Mouse (Mus musculus) G1E (cell line): ENCODE results near the gene Angptl7. TPM values are rescaled to one million over a fixed set of nuclear protein-coding genes. Genes with fewer than 3 reads are reported as not detected.

Experiments used
- ATAC-seq: 2 replicates; pipeline ENCODE4 v1.8.0; 2016; ENCODE audit warnings: mild to moderate bottlenecking; ENCODE audit not compliant: insufficient number of reproducible peaks, poor library complexity, low FRiP score, severe bottlenecking; ENCODE audit errors: extremely low read depth
- DNase-seq: peaks from one replicate; pipeline ENCODE4 v3.0.0; 2012; ENCODE audit warnings: low spot score
- H3K27me3 ChIP-seq: 2 replicates; pipeline ENCODE4 v1.6.1; 2012; ENCODE audit warnings: mild to moderate bottlenecking, low read length, inconsistent platforms; ENCODE audit not compliant: insufficient read depth
- H3K36me3 ChIP-seq: replicated peaks from 2 replicates; pipeline ENCODE3; 2012; ENCODE audit warnings: mild to moderate bottlenecking, inconsistent platforms
- H3K4me1 ChIP-seq: 2 replicates; pipeline ENCODE4 v1.6.1; 2012; ENCODE audit warnings: low read depth, low read length, inconsistent platforms, mixed read lengths; ENCODE audit not compliant: insufficient read depth
- H3K4me3 ChIP-seq: 2 replicates; pipeline ENCODE4 v1.5.1; 2012; ENCODE audit warnings: low read depth, mild to moderate bottlenecking, inconsistent platforms, low read length, moderate library complexity, mixed read lengths
- H3K9me3 ChIP-seq: replicated peaks from 2 replicates; pipeline ENCODE4 v1.6.1; 2012; ENCODE audit warnings: inconsistent platforms
- CTCF ChIP-seq: IDR thresholded peaks from 2 replicates; pipeline ENCODE4 v1.5.1; 2012; ENCODE audit warnings: low read depth, low read length, inconsistent platforms, mixed read lengths
- GATA1 ChIP-seq: IDR thresholded peaks from 2 replicates; pipeline ENCODE4 v1.6.1; 2012; ENCODE audit warnings: borderline replicate concordance, low read length, inconsistent platforms, mixed read lengths
- GATA2 ChIP-seq: IDR thresholded peaks from 2 replicates; pipeline ENCODE4 v1.6.1; 2012; ENCODE audit warnings: low read depth, low read length, inconsistent platforms, borderline replicate concordance
- POLR2AphosphoS5 ChIP-seq: IDR thresholded peaks from 2 replicates; pipeline ENCODE4 v1.6.1; 2012; ENCODE audit warnings: low read depth, low read length, inconsistent platforms; ENCODE audit not compliant: insufficient replicate concordance
- TAL1 ChIP-seq: conservative IDR thresholded peaks from 2 replicates; pipeline ENCODE4 v1.6.1; 2012; ENCODE audit warnings: low read depth, low read length, inconsistent platforms, mixed read lengths
- polyA plus RNA-seq: library from polyadenylated mRNA; stranded (reverse); fragments of >175 nt; gene quantifications from 2 replicates; pipeline ENCODE4 v1.2.3, GENCODE M21; 2012
- total RNA-seq, 2 experiments: library from RNA; stranded (forward) in 1 of 2; stranded (reverse) in 1 of 2; fragments of 200-1000 nt in 1 of 2; fragments of >200 nt in 1 of 2; fragmentation: Nextera tagmentation in 1 of 2; gene quantifications; 2 replicates each; pipeline ENCODE4 v1.2.3; 2014 to 2017

Angptl7 gene
- total and polyA plus RNA-seq, 3 experiments = 0.05 TPM; not detected in 2

GRCm38 (mm10) chr4:148460656-148461284 lies 39.5 kb downstream of the Angptl7 start:
- ATAC-seq (no peak), DNase-seq (no peak)
- no peaks in the 10 kb centered on the region for H3K9me3 ChIP-seq
- no peaks in the 10 kb centered on the region for H3K27me3 ChIP-seq
- no peak for TF ChIP-seq GATA1
- no peak for TF ChIP-seq GATA2
- no peak for TF ChIP-seq CTCF
- no peak for TF ChIP-seq POLR2AphosphoS5
- no peak for TF ChIP-seq TAL1
- peaks cover 96% of the 10 kb centered on the region for H3K36me3 ChIP-seq
- no peak overlapping the region for H3K4me3 ChIP-seq
- no peaks in the 10 kb centered on the region for H3K4me1 ChIP-seq

- H3K36me3 ChIP-seq = peaks cover 95% of the 10 kb centered on the region
- TF ChIP-seq CTCF (no peak), GATA2 (no peak), POLR2AphosphoS5 (no peak), GATA1 (no peak), TAL1 (no peak)
- no peak for ATAC-seq
Measured at GRCm38 (mm10) chr4:148455477-148456025, 44.7 kb downstream of the Angptl7 start.

GRCm38 (mm10) chr4:148453707-148454106 lies 46.6 kb downstream of the Angptl7 start:
- Histone ChIP-seq H3K27me3 (no peaks in the 10 kb centered on the region), H3K4me1 (peaks cover 17% of the 10 kb centered on the region), H3K36me3 (peaks cover 86% of the 10 kb centered on the region), H3K9me3 (no peaks in the 10 kb centered on the region), H3K4me3 (no peak overlapping the region)
- TF ChIP-seq GATA2 = no peak
- TF ChIP-seq POLR2AphosphoS5 = no peak
- TF ChIP-seq GATA1 = no peak
- no peak for TF ChIP-seq CTCF
- TF ChIP-seq TAL1 = no peak
- no peak for ATAC-seq
- DNase-seq = no peak

More at GRCm38 (mm10) chr4:148455477-148456025, 44.7 kb downstream of the Angptl7 start:
- no peak overlapping the region for H3K4me3 ChIP-seq
- no peaks in the 10 kb centered on the region for H3K27me3 ChIP-seq
- DNase-seq = no peak
- no peaks in the 10 kb centered on the region for H3K9me3 ChIP-seq
- no peaks in the 10 kb centered on the region; the same call in 1 of the 2 replicates for H3K4me1 ChIP-seq

- ATAC-seq = no peak
- H3K36me3 ChIP-seq = peaks cover 38% of the 10 kb centered on the region
- no peak for TF ChIP-seq POLR2AphosphoS5
- no peak for TF ChIP-seq GATA1
- TF ChIP-seq TAL1 = no peak
- TF ChIP-seq GATA2 = no peak
- H3K4me3 ChIP-seq = peak overlapping the region; percentile 86
- DNase-seq = peak; percentile 58
- peaks cover 28% of the 10 kb centered on the region for H3K4me1 ChIP-seq
- no peaks in the 10 kb centered on the region for H3K27me3 ChIP-seq
- no peaks in the 10 kb centered on the region for H3K9me3 ChIP-seq
Measured at GRCm38 (mm10) chr4:148448853-148449245, 51.4 kb downstream of the Angptl7 start.

- H3K4me3 ChIP-seq = peak within 1 kb of the TSS; percentile 86
- peak; percentile 91 for ATAC-seq
- H3K9me3 ChIP-seq = no peaks in the 10 kb centered on the region
- H3K4me1 ChIP-seq = peaks cover 33% of the 10 kb centered on the region
- TF ChIP-seq TAL1 (no peak), GATA1 (no peak), POLR2AphosphoS5 (no peak), GATA2 (no peak), CTCF (no peak)
- no peaks in the 10 kb centered on the region for H3K27me3 ChIP-seq
- peaks cover 34% of the 10 kb centered on the region for H3K36me3 ChIP-seq
- peak; percentile 99 for DNase-seq
Measured at GRCm38 (mm10) chr4:148448179-148448852, 51.9 kb downstream of the Angptl7 start, which contains the start of gene Mtor. Mtor (plus strand) TSS chr4:148448611.

Other genes with a start within 250 kb of the Angptl7 start
- gene Disp3, start 212.5 kb downstream of the Angptl7 start, total RNA-seq (2014; fragmentation: Nextera tagmentation) = not detected in 2 replicates
- not detected in 2 replicates for gene Disp3, start 212.5 kb downstream of the Angptl7 start, total RNA-seq (2017)
- gene Disp3, start 212.5 kb downstream of the Angptl7 start, polyA plus RNA-seq = 0.01 TPM in 1 of 2 replicates, not detected in the other
- gene Ubiad1, start 55.7 kb downstream of the Angptl7 start, total RNA-seq (2014; fragmentation: Nextera tagmentation) = 35.9 and 42.1 TPM in 2 replicates
- 15.7 and 16.8 TPM in 2 replicates for gene Ubiad1, start 55.7 kb downstream of the Angptl7 start, total RNA-seq (2017)
- 16.3 and 18.1 TPM in 2 replicates for gene Ubiad1, start 55.7 kb downstream of the Angptl7 start, polyA plus RNA-seq
- 35.1 and 41.7 TPM in 2 replicates for gene Mtor, start 51.8 kb downstream of the Angptl7 start, total RNA-seq (2014; fragmentation: Nextera tagmentation)
- gene Mtor, start 51.8 kb downstream of the Angptl7 start, total RNA-seq (2017) = 11.7 and 13.8 TPM in 2 replicates
- 8.9 and 11.3 TPM in 2 replicates for gene Mtor, start 51.8 kb downstream of the Angptl7 start, polyA plus RNA-seq
- gene Exosc10, start 58.0 kb upstream of the Angptl7 start, total RNA-seq (2014; fragmentation: Nextera tagmentation) = 133 and 151 TPM in 2 replicates
- gene Exosc10, start 58.0 kb upstream of the Angptl7 start, total RNA-seq (2017) = 78.0 and 79.7 TPM in 2 replicates
- 48.8 and 55.9 TPM in 2 replicates for gene Exosc10, start 58.0 kb upstream of the Angptl7 start, polyA plus RNA-seq
- 328 and 436 TPM in 2 replicates for gene Srm, start 91.0 kb upstream of the Angptl7 start, total RNA-seq (2014; fragmentation: Nextera tagmentation)
- 37.8 and 39.5 TPM in 2 replicates for gene Srm, start 91.0 kb upstream of the Angptl7 start, total RNA-seq (2017)
- 379 and 407 TPM in 2 replicates for gene Srm, start 91.0 kb upstream of the Angptl7 start, polyA plus RNA-seq
- 16.5 and 18.1 TPM in 2 replicates for gene Masp2, start 102.1 kb upstream of the Angptl7 start, total RNA-seq (2014; fragmentation: Nextera tagmentation)
- gene Masp2, start 102.1 kb upstream of the Angptl7 start, total RNA-seq (2017) = 2.3 and 2.9 TPM in 2 replicates
- gene Masp2, start 102.1 kb upstream of the Angptl7 start, polyA plus RNA-seq = 0.57 and 0.69 TPM in 2 replicates
- gene Tardbp, start 126.6 kb upstream of the Angptl7 start, total RNA-seq (2014; fragmentation: Nextera tagmentation) = 296 and 308 TPM in 2 replicates
- gene Tardbp, start 126.6 kb upstream of the Angptl7 start, total RNA-seq (2017) = 465 and 649 TPM in 2 replicates
- gene Tardbp, start 126.6 kb upstream of the Angptl7 start, polyA plus RNA-seq = 26.7 and 59.3 TPM in 2 replicates
- not detected in 2 replicates for gene Gm572, start 142.9 kb upstream of the Angptl7 start, total RNA-seq (2014; fragmentation: Nextera tagmentation)
- not detected in 2 replicates for gene Gm572, start 142.9 kb upstream of the Angptl7 start, total RNA-seq (2017)
- gene Gm572, start 142.9 kb upstream of the Angptl7 start, polyA plus RNA-seq = not detected in 2 replicates